Mouse (Mus musculus): ENCODE results near the gene Aldh3b2.

DNA sequence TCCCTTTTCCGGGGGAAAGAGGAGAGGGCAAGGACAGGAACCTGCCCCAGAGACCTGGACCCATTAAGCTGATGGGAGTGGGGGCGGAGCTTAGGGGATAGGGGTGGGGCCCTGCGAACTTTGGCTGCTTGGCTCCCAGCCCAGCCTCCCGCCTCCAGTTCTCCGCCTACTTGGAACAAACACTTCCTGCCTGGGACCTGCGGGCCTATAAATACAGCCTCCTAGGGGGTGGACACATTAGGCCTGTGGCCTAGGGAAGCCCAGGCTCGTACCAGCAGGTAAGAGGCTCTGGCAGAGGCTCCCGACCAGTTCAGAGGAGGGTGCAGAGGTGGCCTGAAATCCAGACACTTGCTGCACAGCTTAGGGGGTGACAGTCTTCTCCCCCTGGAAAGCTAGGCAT lies 14.2 kb downstream of the Aldh3b2 start, which contains the start of gene Acy3:
- TF ChIP-seq CTCF (IDR thresholded peaks at IDR 0.05; ENCODE audit: borderline replicate concordance, insufficient read depth, low read depth, low read length) (no peak), POLR2A (IDR thresholded peaks at IDR 0.05; ENCODE audit: borderline replicate concordance, insufficient read depth, low read length) (no peak)

All from cerebellum, adult 2 months (tissue).